Mouse (Mus musculus) right cerebral cortex, postnatal 36 days (tissue): ENCODE data around the gene Zyx.
A peak's percentile ranks its signal among the peaks of the same experiment; 100 is the strongest.

Experiments used
- DNase-seq, 2 experiments: peaks; one replicate each; pipeline ENCODE4 v3.0.0; 2022; ENCODE audit warnings: low spot score in 2 of 2, mixed read lengths in 1 of 2

Zyx gene

GRCm38 (mm10) chr6:42349426-42350020 is at the start of gene Zyx:
Zyx (plus strand) TSS chr6:42349630.
- peak; percentile 69 to 77 for DNase-seq

GRCm38 (mm10) chr6:42309816-42310378 is 39.5 kb upstream of the Zyx start:
- DNase-seq = no peak

GRCm38 (mm10) chr6:42310427-42311053 is 38.9 kb upstream of the Zyx start:
- no peak for DNase-seq

- no peak for DNase-seq
Measured at GRCm38 (mm10) chr6:42318293-42318692, 31.1 kb upstream of the Zyx start.

GRCm38 (mm10) chr6:42323371-42324066 is 25.9 kb upstream of the Zyx start:
- DNase-seq = no peak

- no peak for DNase-seq
Measured at GRCm38 (mm10) chr6:42324067-42324481, 25.4 kb upstream of the Zyx start.

GRCm38 (mm10) chr6:42324482-42325267 is 24.8 kb upstream of the Zyx start, which contains the start of gene Fam131b:
Fam131b (minus strand) TSS chr6:42324643.
- peak; percentile 45 to 65 for DNase-seq

GRCm38 (mm10) chr6:42325268-42325609 is 24.2 kb upstream of the Zyx start:
- DNase-seq = peak; percentile 72 to 76

GRCm38 (mm10) chr6:42326509-42326908 is 22.9 kb upstream of the Zyx start:
- DNase-seq = no peak

GRCm38 (mm10) chr6:42328757-42329156 is 20.7 kb upstream of the Zyx start:
- no peak for DNase-seq

GRCm38 (mm10) chr6:42330216-42330615 is 19.2 kb upstream of the Zyx start:
- no peak for DNase-seq

GRCm38 (mm10) chr6:42330946-42331345 is 18.5 kb upstream of the Zyx start:
- DNase-seq = no peak

- DNase-seq = no peak
Measured at GRCm38 (mm10) chr6:42339189-42339588, 10.2 kb upstream of the Zyx start.

GRCm38 (mm10) chr6:42339981-42340380 is 9.4 kb upstream of the Zyx start:
- no peak for DNase-seq

- no peak for DNase-seq
Measured at GRCm38 (mm10) chr6:42342171-42342570, 7.3 kb upstream of the Zyx start.

- no peak for DNase-seq
Measured at GRCm38 (mm10) chr6:42343361-42344120, 5.9 kb upstream of the Zyx start.

- DNase-seq = no peak
Measured at GRCm38 (mm10) chr6:42344255-42344654, 5.2 kb upstream of the Zyx start.

- DNase-seq = no peak
Measured at GRCm38 (mm10) chr6:42348281-42349005, 987 bp upstream of the Zyx start.

- peak; percentile 56 for DNase-seq
Measured at GRCm38 (mm10) chr6:42349006-42349425, 414 bp upstream of the Zyx start.
